Mouse (Mus musculus): ENCODE data around the gene Cst13. TPM values are rescaled to one million over a fixed set of nuclear protein-coding genes. Genes with fewer than 3 reads are reported as not detected.

Gene Cst13
- polyA plus RNA-seq (2014; fragmentation: Illumina TruSeq; extraction: RNeasy Lipid Tissue Mini Kit (QIAGEN cat#74804); ENCODE audit: low read depth, low replicate concordance) = not detected

GRCm38 (mm10) chr2:148819909-148820308 is at the start of gene Cst13:
Gene Cst13, plus strand, starts transcription at chr2:148820081.

GRCm38 (mm10) chr2:148771397-148771796 is 48.5 kb upstream of the Cst13 start, which contains the start of gene Cst11:
Gene Cst11, minus strand, starts transcription at chr2:148771497.

GRCm38 (mm10) chr2:148781709-148782108 is 38.2 kb upstream of the Cst13 start, which contains the start of gene 8030411F24Rik:
Gene 8030411F24Rik, plus strand, starts transcription at chr2:148782009.

GRCm38 (mm10) chr2:148789142-148789541 is 30.7 kb upstream of the Cst13 start, which contains the start of gene Cst12:
Gene Cst12, plus strand, starts transcription at chr2:148789361.

GRCm38 (mm10) chr2:148798485-148798884 is 21.4 kb upstream of the Cst13 start, which contains the start of gene Cst8:
Gene Cst8, plus strand, starts transcription at chr2:148798785.

GRCm38 (mm10) chr2:148834912-148835311 is 15.0 kb downstream of the Cst13 start, which contains the start of gene Cst9:
Gene Cst9, plus strand, starts transcription at chr2:148835147.

GRCm38 (mm10) chr2:148864966-148865365 is 45.1 kb downstream of the Cst13 start, which contains the start of gene 9230104L09Rik:
Gene 9230104L09Rik, minus strand, starts transcription at chr2:148865038.

GRCm38 (mm10) chr2:148875335-148875811 is 55.5 kb downstream of the Cst13 start, which contains the start of gene Cst3:
Gene Cst3, minus strand, starts transcription at chr2:148875692.

Other genes with a start within 250 kb of the Cst13 start
- 11.6 TPM for gene Nxt1, start 147.5 kb upstream of the Cst13 start, polyA plus RNA-seq (2014; fragmentation: Illumina TruSeq; extraction: RNeasy Lipid Tissue Mini Kit (QIAGEN cat#74804); ENCODE audit: low read depth, low replicate concordance)
- 21.0 TPM for gene Gzf1, start 139.1 kb upstream of the Cst13 start, polyA plus RNA-seq (2014; fragmentation: Illumina TruSeq; extraction: RNeasy Lipid Tissue Mini Kit (QIAGEN cat#74804); ENCODE audit: low read depth, low replicate concordance)
- 1.4 TPM for gene Napb, start 87.6 kb upstream of the Cst13 start, polyA plus RNA-seq (2014; fragmentation: Illumina TruSeq; extraction: RNeasy Lipid Tissue Mini Kit (QIAGEN cat#74804); ENCODE audit: low read depth, low replicate concordance)
- not detected for gene Cstl1, start 69.7 kb upstream of the Cst13 start, polyA plus RNA-seq (2014; fragmentation: Illumina TruSeq; extraction: RNeasy Lipid Tissue Mini Kit (QIAGEN cat#74804); ENCODE audit: low read depth, low replicate concordance)
- not detected for gene Cst11, start 48.6 kb upstream of the Cst13 start, polyA plus RNA-seq (2014; fragmentation: Illumina TruSeq; extraction: RNeasy Lipid Tissue Mini Kit (QIAGEN cat#74804); ENCODE audit: low read depth, low replicate concordance)
- gene 8030411F24Rik, start 38.1 kb upstream of the Cst13 start, polyA plus RNA-seq (2014; fragmentation: Illumina TruSeq; extraction: RNeasy Lipid Tissue Mini Kit (QIAGEN cat#74804); ENCODE audit: low read depth, low replicate concordance) = not detected
- not detected for gene Cst12, start 30.7 kb upstream of the Cst13 start, polyA plus RNA-seq (2014; fragmentation: Illumina TruSeq; extraction: RNeasy Lipid Tissue Mini Kit (QIAGEN cat#74804); ENCODE audit: low read depth, low replicate concordance)
- gene Cst8, start 21.3 kb upstream of the Cst13 start, polyA plus RNA-seq (2014; fragmentation: Illumina TruSeq; extraction: RNeasy Lipid Tissue Mini Kit (QIAGEN cat#74804); ENCODE audit: low read depth, low replicate concordance) = not detected
- gene Cst9, start 15.1 kb downstream of the Cst13 start, polyA plus RNA-seq (2014; fragmentation: Illumina TruSeq; extraction: RNeasy Lipid Tissue Mini Kit (QIAGEN cat#74804); ENCODE audit: low read depth, low replicate concordance) = 2.4 TPM
- not detected for gene 9230104L09Rik, start 45.0 kb downstream of the Cst13 start, polyA plus RNA-seq (2014; fragmentation: Illumina TruSeq; extraction: RNeasy Lipid Tissue Mini Kit (QIAGEN cat#74804); ENCODE audit: low read depth, low replicate concordance)
- 1,212 TPM for gene Cst3, start 55.6 kb downstream of the Cst13 start, polyA plus RNA-seq (2014; fragmentation: Illumina TruSeq; extraction: RNeasy Lipid Tissue Mini Kit (QIAGEN cat#74804); ENCODE audit: low read depth, low replicate concordance)
- gene Gm1330, start 183.2 kb downstream of the Cst13 start, polyA plus RNA-seq (2014; fragmentation: Illumina TruSeq; extraction: RNeasy Lipid Tissue Mini Kit (QIAGEN cat#74804); ENCODE audit: low read depth, low replicate concordance) = not detected
- not detected for gene Gm10750, start 197.2 kb downstream of the Cst13 start, polyA plus RNA-seq (2014; fragmentation: Illumina TruSeq; extraction: RNeasy Lipid Tissue Mini Kit (QIAGEN cat#74804); ENCODE audit: low read depth, low replicate concordance)

All from heart, adult 10 weeks (tissue).